ENCODE assay signal across 14 mouse cellular contexts in genomic region chr2:27759431-27759830, GRCm38 (mm10).
DNase-seq lines count a peak whose midpoint lies in the region; ATAC-seq and TF ChIP-seq lines count a peak whose summit lies in the region.
"Had no signal": no experiment of that assay in that cellular context is flagged by ENCODE, and none has a peak within 500 bp of the region (broad histone marks: within the 10 kb centered on the region; RNA-seq: fewer than 3 reads in every experiment).

No protein-coding gene starts in this region.

- no peak for TF ChIP-seq CTCF in gastrocnemius, adult 2 months (IDR thresholded peaks at IDR 0.05)
- TF ChIP-seq CTCF in bone marrow macrophage, adult 2 months (IDR thresholded peaks at IDR 0.05; ENCODE audit: low read depth, low read length), result no peak

- no peaks in the 10 kb centered on the region for H3K9me3 ChIP-seq in kidney, embryonic 14.5 days (ENCODE audit: control insufficient read depth, low read length)
- H3K9me3 ChIP-seq in limb, embryonic 10.5 days (replicated peaks), result no peaks in the 10 kb centered on the region
- H3K9me3 ChIP-seq: G1E had no signal

- no peak overlapping the region for H3K9ac ChIP-seq in kidney, embryonic 14.5 days (ENCODE audit: low read depth, low read length)

- H3K4me3 ChIP-seq in gastrocnemius, adult 2 months, result peak overlapping the region; percentile 61
- no peak overlapping the region for H3K4me3 ChIP-seq in kidney, embryonic 14.5 days (ENCODE audit: low read length)
- no peak overlapping the region for H3K4me3 ChIP-seq in bone marrow macrophage, adult 2 months (ENCODE audit: insufficient read depth, low read length)
- no peak overlapping the region for H3K4me3 ChIP-seq in limb, embryonic 10.5 days

- no peak overlapping the region for H3K4me2 ChIP-seq in kidney, embryonic 14.5 days (replicated peaks; ENCODE audit: low read depth, low read length)

- intact Hi-C loops in gastrocnemius, adult 2 months (cut with DNase I), result no loop called here

- no peaks in the 10 kb centered on the region for H3K27me3 ChIP-seq in kidney, embryonic 14.5 days (ENCODE audit: control insufficient read depth, insufficient read depth, low read length)
- no peaks in the 10 kb centered on the region for H3K27me3 ChIP-seq in limb, embryonic 10.5 days (ENCODE audit: low read depth, poor library complexity, severe bottlenecking)

- peaks cover 34% of the 10 kb centered on the region for H3K36me3 ChIP-seq in kidney, embryonic 14.5 days (ENCODE audit: control insufficient read depth, insufficient read depth, low read length)
- peaks cover 64% of the 10 kb centered on the region for H3K36me3 ChIP-seq in limb, embryonic 10.5 days
- H3K36me3 ChIP-seq: G1E had no signal

- WGBS in kidney, embryonic 14.5 days, result 91% methylated on average over 14 of the region's 14 CpGs
- 94% methylated on average over 14 of the region's 14 CpGs for WGBS in limb, embryonic 10.5 days

- peaks cover 30% of the 10 kb centered on the region for H3K4me1 ChIP-seq in kidney, embryonic 14.5 days (ENCODE audit: control insufficient read depth, insufficient read depth, low read length)
- peaks cover 58% of the 10 kb centered on the region for H3K4me1 ChIP-seq in bone marrow macrophage, adult 2 months (ENCODE audit: control insufficient read depth, insufficient read depth, low read length)
- peaks cover 49% of the 10 kb centered on the region for H3K4me1 ChIP-seq in limb, embryonic 10.5 days

- no peak for TF ChIP-seq POLR2A in bone marrow macrophage, adult 2 months (IDR thresholded peaks at IDR 0.05; ENCODE audit: borderline replicate concordance, low read depth, low read length)

- H3K27ac ChIP-seq in gastrocnemius, adult 2 months, result peak overlapping the region; percentile 89
- H3K27ac ChIP-seq in kidney, embryonic 14.5 days (ENCODE audit: low read depth, low read length), result peak overlapping the region; percentile 88
- peak overlapping the region; percentile 89 for H3K27ac ChIP-seq in bone marrow macrophage, adult 2 months (ENCODE audit: insufficient read depth, low read depth, low read length)
- peak overlapping the region; percentile 79 for H3K27ac ChIP-seq in limb, embryonic 10.5 days

- DNase-seq in gastrocnemius, adult 2 months, result no peak
- DNase-seq in gastrocnemius, postnatal 10 days, result no peak
- no peak for DNase-seq in kidney, postnatal 10 days
- no peak for DNase-seq in limb, embryonic 10.5 days (ENCODE audit: low spot score)
- no peak for DNase-seq in urinary bladder, adult 18-20 months (ENCODE audit: low spot score in 2 of 2)
- DNase-seq in cerebellum, postnatal 4 days (ENCODE audit: low spot score in 2 of 2), result no peak
- DNase-seq: B cell, adult 2 months; heart, postnatal 4 days; lung, adult 2 months; right cerebral cortex, postnatal 14 days; thymus, postnatal 36 days had no signal

- no peak for ATAC-seq in kidney, embryonic 14.5 days (ENCODE audit: low FRiP score, low TSS enrichment)
